Mouse (Mus musculus) CH12.LX (cell line): ENCODE measurements around the gene 5330417C22Rik. TPM values are rescaled to one million over a fixed set of nuclear protein-coding genes. Genes with fewer than 3 reads are reported as not detected.

ENCODE experiments used
- DNase-seq: peaks from one replicate; pipeline ENCODE4 v3.0.0-alpha.2; 2013; ENCODE audit errors: extremely low read depth
- H3K27ac ChIP-seq: 2 replicates; pipeline ENCODE4 v1.5.1; 2012; ENCODE audit warnings: low read depth, mild to moderate bottlenecking, control low read depth, moderate library complexity; ENCODE audit not compliant: insufficient read depth
- H3K27me3 ChIP-seq: replicated peaks from 2 replicates; pipeline ENCODE3; 2012; ENCODE audit warnings: inconsistent platforms
- H3K36me3 ChIP-seq, 2 experiments: replicated peaks in 1 of 2; 2 replicates each; pipeline versions ENCODE3 to v1.6.1; 2012; ENCODE audit warnings: inconsistent platforms in 1 of 2, low read length in 1 of 2, mild to moderate bottlenecking in 1 of 2, mixed read lengths in 1 of 2, moderate library complexity in 1 of 2; ENCODE audit not compliant: control insufficient read depth in 1 of 2, insufficient read depth in 1 of 2
- H3K4me1 ChIP-seq, 2 experiments: 2 replicates each; pipeline ENCODE4 v1.6.1; 2012; ENCODE audit warnings: inconsistent platforms in 1 of 2, moderate library complexity in 1 of 2; ENCODE audit not compliant: insufficient read depth in 2 of 2, control insufficient read depth in 1 of 2
- H3K4me2 ChIP-seq: 2 replicates; pipeline ENCODE4 v1.6.1; 2012; ENCODE audit warnings: low read depth, mild to moderate bottlenecking, control low read depth; ENCODE audit not compliant: poor library complexity, insufficient read depth, severe bottlenecking
- H3K4me3 ChIP-seq, 3 experiments: fragments of 150-350 bp in 1 of 3; sonication (generic) in 1 of 3; replicated peaks in 1 of 3; 2 replicates each; pipeline versions ENCODE3 to v1.5.1; 2011 to 2012; ENCODE audit warnings: low read depth in 2 of 3, low read length in 2 of 3, mild to moderate bottlenecking in 2 of 3, moderate library complexity in 2 of 3, control low read depth in 1 of 3, improper control_type of control experiment in 1 of 3, inconsistent platforms in 1 of 3, mixed read lengths in 1 of 3; ENCODE audit not compliant: poor library complexity in 1 of 3
- H3K79me2 ChIP-seq: replicated peaks from 2 replicates; pipeline ENCODE4 v1.6.1; 2012; ENCODE audit warnings: mild to moderate bottlenecking, moderate library complexity; ENCODE audit not compliant: control insufficient read depth, poor library complexity, insufficient read depth, severe bottlenecking; ENCODE audit errors: extremely low read depth
- H3K9ac ChIP-seq: 2 replicates; pipeline ENCODE4 v1.6.1; 2012; ENCODE audit warnings: low read depth, mild to moderate bottlenecking, control low read depth, moderate library complexity; ENCODE audit not compliant: insufficient read depth
- H3K9me3 ChIP-seq: replicated peaks from 2 replicates; pipeline ENCODE3; 2012; ENCODE audit warnings: low read length, inconsistent platforms, mixed read lengths
- BHLHE40 ChIP-seq: IDR thresholded peaks from 2 replicates; pipeline ENCODE4 v1.6.1; 2011; ENCODE audit warnings: mild to moderate bottlenecking, low read depth, low read length, improper control_type of control experiment
- CHD1 ChIP-seq: IDR thresholded peaks from 2 replicates; pipeline ENCODE4 v1.6.1; 2012; ENCODE audit warnings: low read depth, low read length, improper control_type of control experiment, inconsistent platforms
- CHD2 ChIP-seq: IDR thresholded peaks from 2 replicates; pipeline ENCODE4 v1.6.1; 2011; ENCODE audit warnings: low read length, improper control_type of control experiment
- GABPA ChIP-seq: IDR thresholded peaks from 2 replicates; pipeline ENCODE4 v1.6.1; 2012; ENCODE audit warnings: low read depth, low read length, improper control_type of control experiment, inconsistent platforms; ENCODE audit not compliant: insufficient replicate concordance
- JUN ChIP-seq: IDR thresholded peaks from 2 replicates; pipeline ENCODE4 v1.6.1; 2011; ENCODE audit warnings: low read depth, mild to moderate bottlenecking, low read length, improper control_type of control experiment, moderate library complexity; ENCODE audit not compliant: insufficient read depth
- KAT2A ChIP-seq: IDR thresholded peaks from 2 replicates; pipeline ENCODE4 v1.6.1; 2012; ENCODE audit warnings: low read length, improper control_type of control experiment, inconsistent platforms; ENCODE audit not compliant: insufficient replicate concordance
- MAFK ChIP-seq: IDR thresholded peaks from 2 replicates; pipeline ENCODE4 v1.6.1; 2011; ENCODE audit warnings: low read length, improper control_type of control experiment; ENCODE audit not compliant: insufficient replicate concordance
- MAZ ChIP-seq: IDR thresholded peaks from 2 replicates; pipeline ENCODE4 v1.6.1; 2012; ENCODE audit warnings: low read depth, mild to moderate bottlenecking, inconsistent platforms, low read length, improper control_type of control experiment, moderate library complexity
- MEF2A ChIP-seq: IDR thresholded peaks from 2 replicates; pipeline ENCODE4 v1.6.1; 2014; ENCODE audit warnings: low read depth, mild to moderate bottlenecking, inconsistent platforms, low read length, improper control_type of control experiment, borderline replicate concordance
- MYC ChIP-seq: IDR thresholded peaks from 2 replicates; pipeline ENCODE4 v1.6.1; 2011; ENCODE audit warnings: low read depth, mild to moderate bottlenecking, improper control_type of control experiment, low read length
- NELFE ChIP-seq: IDR thresholded peaks from 2 replicates; pipeline ENCODE4 v1.6.1; 2011; ENCODE audit warnings: low read depth, low read length, improper control_type of control experiment
- POLR2AphosphoS2 ChIP-seq: IDR thresholded peaks from 2 replicates; pipeline ENCODE4 v1.6.1; 2011; ENCODE audit warnings: low read depth, low read length, improper control_type of control experiment
- RAD21 ChIP-seq: IDR thresholded peaks from 2 replicates; pipeline ENCODE4 v1.6.1; 2011; ENCODE audit warnings: low read depth, mild to moderate bottlenecking, low read length, improper control_type of control experiment, moderate library complexity
- SIN3A ChIP-seq: IDR thresholded peaks from 2 replicates; pipeline ENCODE4 v1.6.1; 2012; ENCODE audit warnings: low read length, improper control_type of control experiment, inconsistent platforms
- SMC3 ChIP-seq: IDR thresholded peaks from 2 replicates; pipeline ENCODE4 v1.6.1; 2011; ENCODE audit warnings: low read depth, low read length, improper control_type of control experiment
- UBTF ChIP-seq: IDR thresholded peaks from 2 replicates; pipeline ENCODE4 v1.6.1; 2012; ENCODE audit warnings: low read depth, mild to moderate bottlenecking, inconsistent platforms, low read length, improper control_type of control experiment, moderate library complexity
- USF2 ChIP-seq: conservative IDR thresholded peaks from 2 replicates; pipeline ENCODE4 v1.6.1; 2011; ENCODE audit warnings: low read depth, low read length, improper control_type of control experiment
- ZKSCAN1 ChIP-seq: IDR thresholded peaks from 2 replicates; pipeline ENCODE4 v1.6.1; 2012; ENCODE audit warnings: low read depth, inconsistent platforms, low read length, improper control_type of control experiment, borderline replicate concordance
- dilution Hi-C: fragments of 300-500 bp; cut with MboI; formaldehyde crosslinking; loops from 2 replicates; pipeline ENCODE4 v1.14.3; 2020; ENCODE audit warnings: low sequenced_read_pairs; ENCODE audit not compliant: extremely low pct_unique_long_range_greater_than_20kb, extremely low pct_ligation_motif_present
- in situ Hi-C: fragments of 300-500 bp; cut with MboI; formaldehyde crosslinking; loops from 3 replicates; pipeline ENCODE4 v1.14.3; 2019; ENCODE audit warnings: low sequenced_read_pairs, low pct_ligation_motif_present, low pct_unique_long_range_greater_than_20kb, mixed read lengths
- polyA plus RNA-seq: library from polyadenylated mRNA; unstranded; fragments of >175 nt; gene quantifications from 2 replicates; pipeline ENCODE4 v1.2.1, GENCODE M21; 2012; ENCODE audit warnings: low read depth; ENCODE audit not compliant: insufficient read length
- total RNA-seq, 2 experiments: library from RNA; depleted of rRNA; stranded (reverse); fragments of 300-350 nt in 1 of 2; fragments of >200 nt in 1 of 2; gene quantifications; 2 replicates each; pipeline ENCODE4 v1.2.3; 2012 to 2014

5330417C22Rik gene
- total and polyA plus RNA-seq, 3 experiments, result 0.05 to 0.27 (median 0.17) TPM

DNA sequence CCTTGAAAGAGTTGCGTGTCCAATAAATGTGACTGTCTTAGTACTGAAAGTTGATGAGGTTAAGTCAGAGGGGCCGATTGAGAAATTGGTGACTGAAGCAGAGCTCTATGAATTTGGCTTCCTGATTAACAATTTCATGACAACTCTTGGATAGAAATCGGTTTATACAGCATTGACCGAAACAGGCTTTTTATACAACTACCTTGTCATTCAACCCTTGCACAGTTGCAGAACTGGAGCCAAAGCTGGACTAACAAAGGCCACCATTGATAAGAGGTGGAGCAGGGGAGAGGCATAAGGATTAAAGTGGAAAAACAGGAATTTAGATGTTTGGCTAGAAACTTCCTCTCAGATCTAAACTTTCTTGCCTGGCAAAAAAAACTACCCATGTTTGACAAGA lies 57.5 kb downstream of the 5330417C22Rik start:
- Histone ChIP-seq H3K27ac (no peak overlapping the region), H3K9ac (no peak overlapping the region), H3K4me1 (no peaks in the 10 kb centered on the region), H3K9me3 (peaks cover 10% of the 10 kb centered on the region), H3K4me2 (no peak overlapping the region), H3K36me3 (no peaks in the 10 kb centered on the region), H3K79me2 (no peaks in the 10 kb centered on the region), H3K27me3 (peaks cover 8% of the 10 kb centered on the region), H3K4me3 (no peak overlapping the region)
- in situ Hi-C loops, result no loop called here
- TF ChIP-seq USF2, result no peak
- no peak for TF ChIP-seq POLR2AphosphoS2
- TF ChIP-seq RAD21, result no peak
- TF ChIP-seq MAZ, result no peak
- TF ChIP-seq KAT2A, result no peak
- TF ChIP-seq CHD2, result no peak
- TF ChIP-seq UBTF, result no peak
- TF ChIP-seq SIN3A, result no peak
- dilution Hi-C loops, result no loop called here
- DNase-seq, result no peak

DNA sequence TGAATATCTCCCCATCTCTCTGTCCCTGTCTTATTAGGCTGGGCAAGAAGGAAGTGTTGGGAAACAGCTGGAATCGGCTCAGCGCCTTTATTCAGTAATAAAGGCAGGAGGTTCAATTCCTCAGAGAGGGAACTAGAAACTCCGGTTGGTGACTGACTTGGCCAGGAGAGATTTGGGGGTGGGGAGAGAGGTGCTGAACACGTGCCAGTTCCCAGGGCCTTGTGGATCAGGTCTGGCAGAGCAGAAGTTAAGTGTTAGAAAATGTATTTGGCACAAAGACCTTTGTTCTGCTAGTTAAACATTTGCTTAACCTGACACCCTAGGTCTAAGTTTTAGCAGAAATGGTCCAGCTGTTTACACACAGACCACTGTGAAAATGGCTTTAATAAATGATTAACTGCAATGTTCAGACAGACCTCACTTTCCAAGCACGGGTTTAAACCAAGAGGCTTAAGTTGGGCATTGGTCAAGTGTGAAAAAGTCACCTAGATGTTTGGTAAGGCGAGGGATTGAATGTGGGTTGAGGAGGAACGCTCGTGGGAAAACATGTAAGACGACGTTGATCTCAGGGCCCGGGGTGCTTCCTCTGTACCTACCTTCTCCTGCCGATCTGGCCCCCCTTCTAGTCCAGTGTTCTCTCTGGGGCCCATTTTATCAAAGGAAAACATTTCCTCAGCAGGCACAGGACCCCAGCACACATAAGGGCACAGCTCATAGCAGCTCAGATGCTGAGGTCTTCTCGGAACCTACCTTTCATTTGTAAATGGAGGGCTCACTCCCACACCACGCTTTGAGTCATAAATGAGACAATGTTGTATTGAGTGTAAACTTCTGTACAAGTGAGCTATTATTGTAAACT lies 59.3 kb downstream of the 5330417C22Rik start:
- no peaks in the 10 kb centered on the region for H3K9me3 ChIP-seq
- no peak overlapping the region for H3K27ac ChIP-seq
- H3K9ac ChIP-seq, result no peak overlapping the region
- in situ Hi-C loops, result no loop called here
- H3K4me2 ChIP-seq, result no peak overlapping the region
- TF ChIP-seq MYC (no peak), CHD1 (no peak), MAFK (no peak), ZKSCAN1 (no peak), GABPA (no peak), MEF2A (no peak), JUN (no peak), NELFE (no peak), SMC3 (no peak), BHLHE40 (no peak)
- TF ChIP-seq, all 38 proteins: peak for 0
- no peaks in the 10 kb centered on the region for H3K36me3 ChIP-seq
- dilution Hi-C loops, result no loop called here
- no peaks in the 10 kb centered on the region for H3K79me2 ChIP-seq
- DNase-seq, result no peak
- H3K4me3 ChIP-seq, result no peak overlapping the region
- H3K27me3 ChIP-seq, result peaks cover 6% of the 10 kb centered on the region
- H3K4me1 ChIP-seq, result no peaks in the 10 kb centered on the region
